ENCODE assay signal across 9 mouse cellular contexts in the genomic region with DNA sequence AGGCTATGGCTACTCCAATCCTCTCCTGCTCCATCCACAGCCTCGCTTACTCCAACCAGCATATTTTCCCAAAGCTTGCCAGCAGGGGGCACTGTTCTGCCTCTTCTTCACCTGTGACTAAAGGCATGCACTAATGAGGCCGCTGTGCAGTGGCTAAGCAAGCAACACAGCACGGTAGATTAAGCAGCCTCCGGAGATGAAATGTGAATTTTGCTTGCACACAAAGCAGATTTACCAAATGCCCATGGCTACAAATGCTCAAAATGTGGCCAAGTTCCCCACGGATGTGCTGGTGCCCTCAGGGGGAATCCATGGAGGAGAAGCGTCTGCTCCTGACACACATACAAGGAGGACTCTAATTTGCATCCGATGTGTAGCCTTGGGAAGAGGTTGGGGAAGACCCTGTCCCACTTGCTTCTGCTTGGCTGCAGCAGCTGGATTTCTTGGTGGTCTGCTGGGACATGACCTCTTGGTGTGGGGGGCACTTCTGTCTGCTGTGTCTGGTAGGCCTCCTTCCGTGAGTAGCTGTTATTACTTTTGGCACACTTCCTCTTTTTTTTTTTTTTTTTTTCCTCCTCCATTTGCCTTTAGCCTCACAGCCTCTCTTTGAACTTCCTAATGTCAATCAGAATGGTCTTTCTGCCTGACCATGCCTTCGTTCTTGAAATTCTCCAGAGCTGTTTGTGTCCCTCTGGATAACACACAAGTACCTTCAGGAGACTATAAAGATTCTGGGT.
DNase-seq lines count a peak whose midpoint lies in the region; ATAC-seq lines count a peak whose summit lies in the region.
"Had no signal": no experiment of that assay in that cellular context is flagged by ENCODE, and none has a peak within 500 bp of the region (broad histone marks: within the 10 kb centered on the region; RNA-seq: fewer than 3 reads in every experiment).

No protein-coding gene starts in this region.

- no peak overlapping the region for H3K4me2 ChIP-seq in liver, embryonic 12.5 days
- H3K4me2 ChIP-seq in neural tube, embryonic 12.5 days (replicated peaks), result no peak overlapping the region

- H3K27me3 ChIP-seq in liver, embryonic 12.5 days (replicated peaks), result no peaks in the 10 kb centered on the region
- H3K27me3 ChIP-seq in neural tube, embryonic 12.5 days (replicated peaks), result no peaks in the 10 kb centered on the region

- no peak for ATAC-seq in liver, embryonic 12.5 days
- peak; percentile 82 for ATAC-seq in neural tube, embryonic 12.5 days (ENCODE audit: low FRiP score, low read depth)

- H3K36me3 ChIP-seq in liver, embryonic 12.5 days, result no peaks in the 10 kb centered on the region
- no peaks in the 10 kb centered on the region for H3K36me3 ChIP-seq in neural tube, embryonic 12.5 days

- no peaks in the 10 kb centered on the region for H3K9me3 ChIP-seq in liver, embryonic 12.5 days (replicated peaks)
- H3K9me3 ChIP-seq in neural tube, embryonic 12.5 days, result no peaks in the 10 kb centered on the region

- DNase-seq in liver, result peak; percentile 47
- peak; percentile 91 to 93 for DNase-seq in cerebellum, postnatal 10 days
- DNase-seq in frontal cortex, postnatal 14 days (ENCODE audit: low spot score in 2 of 2), result peak; percentile 62 to 78
- peak; percentile 40 for DNase-seq in kidney, adult 9 months
- peak; percentile 80 for DNase-seq in left cerebral cortex, postnatal 4 days
- peak; percentile 41 for DNase-seq in thymus, postnatal 4 days

- WGBS in liver, embryonic 12.5 days (ENCODE audit: insufficient replicate concordance), result 32% methylated on average over 9 of the region's 9 CpGs
- WGBS in neural tube, embryonic 12.5 days, result 42% methylated on average over 9 of the region's 9 CpGs

- H3K9ac ChIP-seq in liver, embryonic 12.5 days, result no peak overlapping the region
- H3K9ac ChIP-seq in neural tube, embryonic 12.5 days, result no peak overlapping the region

- no peak overlapping the region for H3K27ac ChIP-seq in liver, embryonic 12.5 days
- H3K27ac ChIP-seq in neural tube, embryonic 12.5 days, result no peak overlapping the region
- H3K27ac ChIP-seq: macrophage had no signal

- intact Hi-C loops in left cerebral cortex, postnatal 4 days (cut with DNase I), result no loop called here

- no peaks in the 10 kb centered on the region for H3K4me1 ChIP-seq in liver, embryonic 12.5 days
- H3K4me1 ChIP-seq in neural tube, embryonic 12.5 days, result no peaks in the 10 kb centered on the region

- no peak overlapping the region for H3K4me3 ChIP-seq in liver, embryonic 12.5 days
- no peak overlapping the region for H3K4me3 ChIP-seq in neural tube, embryonic 12.5 days

Comparison
In these comparisons a context has a peak if more than half of its experiments do, and no peak if none do; other contexts are left out.
1. DNase-seq: peak in every context shown above with its lines; median percentile 92 in cerebellum, postnatal 10 days; 80 in left cerebral cortex, postnatal 4 days; 70 in frontal cortex, postnatal 14 days; 47 in liver; 41 in thymus, postnatal 4 days; 40 in kidney, adult 9 months.